Mouse (Mus musculus) liver, embryonic 12.5 days (tissue): Measurements from ENCODE around the gene Ccdc157. TPM values are rescaled to one million over a fixed set of nuclear protein-coding genes. Genes with fewer than 3 reads are reported as not detected.
"Not testable (repeated sequence)": the region's sequence is repeated elsewhere in the genome, so short reads cannot be mapped to it uniquely, and the experiment has no call there.

Experiments
- ATAC-seq: fragments of 200-750 bp; cut with Nextera tagmentation; 2 replicates; pipeline ENCODE4 v1.8.0; 2017; ENCODE audit warnings: moderate number of reproducible peaks, mild to moderate bottlenecking, moderate library complexity
- H3K27ac ChIP-seq: fragments of 300-500 bp; sonication (generic); 2 replicates; pipeline ENCODE4 v1.5.1; 2016; ENCODE audit warnings: mild to moderate bottlenecking
- H3K27me3 ChIP-seq: fragments of 300-500 bp; sonication (generic); replicated peaks from 2 replicates; pipeline ENCODE4 v1.6.1; 2016; ENCODE audit warnings: mild to moderate bottlenecking, moderate library complexity
- H3K36me3 ChIP-seq: fragments of 300-500 bp; sonication (generic); 2 replicates; pipeline ENCODE4 v1.6.1; 2016; ENCODE audit warnings: mild to moderate bottlenecking, moderate library complexity
- H3K4me1 ChIP-seq: fragments of 300-500 bp; sonication (generic); 2 replicates; pipeline ENCODE4 v1.6.1; 2016
- H3K4me2 ChIP-seq: fragments of 300-500 bp; sonication (generic); 2 replicates; pipeline ENCODE4 v1.6.1; 2016; ENCODE audit warnings: mild to moderate bottlenecking, moderate library complexity
- H3K4me3 ChIP-seq: fragments of 300-500 bp; sonication (generic); 2 replicates; pipeline ENCODE4 v1.5.1; 2016; ENCODE audit warnings: mild to moderate bottlenecking, moderate library complexity
- H3K9ac ChIP-seq: fragments of 300-500 bp; sonication (generic); 2 replicates; pipeline ENCODE4 v1.6.1; 2016; ENCODE audit warnings: mild to moderate bottlenecking, moderate library complexity
- H3K9me3 ChIP-seq: fragments of 300-500 bp; sonication (generic); replicated peaks from 2 replicates; pipeline ENCODE4 v1.6.1; 2016; ENCODE audit warnings: mild to moderate bottlenecking, moderate library complexity
- WGBS: fragments of 180-500 bp; shearing (Covaris S2); methylation state at CpG from one replicate; pipeline ENCODE4 v1.1.7; 2016; ENCODE audit not compliant: insufficient replicate concordance; 5-methylcytosine and 5-hydroxymethylcytosine counted together
- polyA plus RNA-seq: library from polyadenylated mRNA; unstranded; fragments of >200 nt; fragmentation: Nextera tagmentation; extraction: Ambion mirVana; gene quantifications from 2 replicates; pipeline ENCODE4 v1.2.1, GENCODE M21; 2016

Ccdc157 gene
- polyA plus RNA-seq, 1 experiment from 2014 or later: 1.4 TPM

- no peak overlapping the region for H3K27ac ChIP-seq
- peaks cover 11% of the 10 kb centered on the region; the same call in 1 of the 2 replicates for H3K9me3 ChIP-seq
- H3K4me3 ChIP-seq: no peak overlapping the region
- ATAC-seq: no peak
- no peak overlapping the region for H3K9ac ChIP-seq
- peaks cover 38% of the 10 kb centered on the region for H3K4me1 ChIP-seq
- H3K27me3 ChIP-seq: peaks cover 37% of the 10 kb centered on the region
- H3K36me3 ChIP-seq: no peaks in the 10 kb centered on the region
- no peak overlapping the region for H3K4me2 ChIP-seq
- 62% methylated on average over 5 of the region's 5 CpGs for WGBS
Measured at GRCm38 (mm10) chr11:4122226-4122625, 37.9 kb downstream of the Ccdc157 start.

DNA sequence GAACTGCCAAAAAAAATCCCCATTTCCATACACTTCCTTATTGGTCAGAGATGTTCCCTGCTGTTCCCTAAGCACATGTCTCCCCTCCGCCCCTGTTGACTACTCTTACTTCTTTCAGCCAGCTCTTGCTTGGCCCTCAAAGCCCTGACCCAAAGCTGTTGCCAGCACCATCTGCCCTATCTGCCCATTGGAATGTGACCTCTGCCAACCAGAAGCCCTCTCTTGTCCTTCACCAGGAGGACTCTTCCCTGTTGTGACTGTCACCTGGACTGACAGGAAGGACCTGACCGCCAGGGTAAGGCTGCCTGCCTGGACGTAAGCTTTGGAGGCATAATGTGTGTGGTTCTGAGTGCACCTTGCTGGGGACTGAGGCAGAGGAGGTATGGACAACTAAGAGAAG is 38.4 kb downstream of the Ccdc157 start:
- no peaks in the 10 kb centered on the region for H3K36me3 ChIP-seq
- no peak for ATAC-seq

GRCm38 (mm10) chr11:4119635-4120034 is 40.5 kb downstream of the Ccdc157 start:
- ATAC-seq: no peak
- no peaks in the 10 kb centered on the region; the same call in 1 of the 2 replicates for H3K9me3 ChIP-seq
- no peak overlapping the region for H3K4me2 ChIP-seq
- no peak overlapping the region for H3K27ac ChIP-seq
- H3K4me3 ChIP-seq: no peak overlapping the region
- H3K4me1 ChIP-seq: peaks cover 50% of the 10 kb centered on the region
- H3K27me3 ChIP-seq: peaks cover 52% of the 10 kb centered on the region
- no peak overlapping the region for H3K9ac ChIP-seq
- no peaks in the 10 kb centered on the region for H3K36me3 ChIP-seq
- 14% methylated on average over 5 of the region's 5 CpGs for WGBS

More for the DNA sequence above, 38.4 kb downstream of the Ccdc157 start:
- WGBS: 66% methylated on average over 3 of the region's 3 CpGs
- Histone ChIP-seq H3K27me3 (peaks cover 43% of the 10 kb centered on the region), H3K4me3 (no peak overlapping the region), H3K27ac (no peak overlapping the region), H3K4me2 (no peak overlapping the region), H3K4me1 (peaks cover 43% of the 10 kb centered on the region), H3K9me3 (peaks cover 5% of the 10 kb centered on the region; the same call in 1 of the 2 replicates), H3K9ac (no peak overlapping the region)

- Histone ChIP-seq H3K9ac (peak overlapping the region; percentile 51), H3K4me1 (peaks cover 50% of the 10 kb centered on the region), H3K36me3 (no peaks in the 10 kb centered on the region), H3K27me3 (peaks cover 52% of the 10 kb centered on the region), H3K9me3 (no peaks in the 10 kb centered on the region), H3K4me3 (peak overlapping the region; percentile 54), H3K27ac (no peak overlapping the region), H3K4me2 (peak overlapping the region; percentile 73)
- ATAC-seq: peak; percentile 41; the same call in 1 of the 2 replicates
- WGBS: 3% methylated on average over 41 of the region's 41 CpGs
Measured at GRCm38 (mm10) chr11:4118081-4118921, 41.8 kb downstream of the Ccdc157 start.

- peak overlapping the region; percentile 54 for H3K4me3 ChIP-seq
- peak overlapping the region; percentile 73 for H3K4me2 ChIP-seq
- no peaks in the 10 kb centered on the region for H3K9me3 ChIP-seq
- H3K36me3 ChIP-seq: no peaks in the 10 kb centered on the region
- H3K9ac ChIP-seq: peak overlapping the region; percentile 51
- H3K4me1 ChIP-seq: peaks cover 43% of the 10 kb centered on the region
- ATAC-seq: peak; percentile 55
- H3K27me3 ChIP-seq: peaks cover 52% of the 10 kb centered on the region
- 20% methylated on average over 3 of the region's 3 CpGs for WGBS
- H3K27ac ChIP-seq: no peak overlapping the region
Measured at GRCm38 (mm10) chr11:4117372-4118071, 42.6 kb downstream of the Ccdc157 start.

- no peaks in the 10 kb centered on the region for H3K9me3 ChIP-seq
- no peaks in the 10 kb centered on the region for H3K36me3 ChIP-seq
- H3K4me1 ChIP-seq: peaks cover 43% of the 10 kb centered on the region
- 0 out of 2 replicates have a peak overlapping the region, but pooled peaks have one; percentile 51 for H3K9ac ChIP-seq
- WGBS: 32% methylated on average over 11 of the region's 11 CpGs
- peak; percentile 44 for ATAC-seq
- H3K4me2 ChIP-seq: peak overlapping the region; percentile 73
- 0 out of 2 replicates have a peak overlapping the region, but pooled peaks have one; percentile 1 for H3K4me3 ChIP-seq
- no peak overlapping the region for H3K27ac ChIP-seq
- H3K27me3 ChIP-seq: peaks cover 52% of the 10 kb centered on the region
Measured at GRCm38 (mm10) chr11:4116458-4117141, 43.5 kb downstream of the Ccdc157 start.

DNA sequence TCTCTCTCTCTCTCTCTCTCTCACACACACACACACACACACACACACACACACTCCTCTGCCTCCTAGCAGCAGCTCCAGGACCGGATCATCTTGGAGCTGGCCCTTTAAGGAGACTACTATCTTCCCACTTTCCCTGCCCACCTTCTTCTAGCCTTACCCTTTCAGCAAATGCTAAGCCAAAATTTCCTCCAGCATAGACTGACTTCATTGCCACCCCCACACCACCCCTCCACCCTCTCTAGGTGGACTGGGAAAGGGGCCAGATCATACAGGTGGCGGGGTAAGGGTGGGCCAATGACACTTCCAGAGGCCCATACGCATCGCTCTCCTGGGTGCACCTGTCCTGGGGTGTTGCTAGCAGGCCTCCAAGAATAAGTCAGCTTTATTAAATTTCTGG is 44.7 kb downstream of the Ccdc157 start:
- ATAC-seq: no peak
- H3K27me3 ChIP-seq: peaks cover 46% of the 10 kb centered on the region
- no peak overlapping the region for H3K4me3 ChIP-seq

DNA sequence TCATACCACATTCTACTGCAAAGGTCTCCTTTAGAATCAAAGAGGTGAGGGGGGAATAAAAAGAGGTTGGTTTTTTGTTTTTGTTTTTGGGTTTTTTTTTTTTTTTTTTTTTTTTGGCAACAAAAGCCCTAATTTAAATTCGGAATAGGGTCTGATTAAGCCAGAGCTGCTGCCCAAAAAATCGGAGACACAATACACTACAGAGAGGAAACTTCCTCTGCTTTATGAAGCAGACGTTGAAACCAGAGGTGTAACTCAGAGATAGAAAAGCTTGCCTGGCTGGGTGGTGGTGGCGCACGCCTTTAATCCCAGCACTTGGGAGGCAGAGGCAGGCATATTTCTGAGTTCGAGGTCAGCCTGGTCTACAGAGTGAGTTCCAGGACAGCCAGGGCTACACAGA is 45.6 kb downstream of the Ccdc157 start:
- H3K4me2 ChIP-seq, H3K4me3 ChIP-seq, H3K9me3 ChIP-seq, H3K9ac ChIP-seq, H3K36me3 ChIP-seq, H3K27ac ChIP-seq, ATAC-seq: not testable (repeated sequence)
- Histone ChIP-seq H3K4me1 (peaks cover 40% of the 10 kb centered on the region), H3K27me3 (peaks cover 37% of the 10 kb centered on the region)
- WGBS: 67% methylated on average over 6 of the region's 6 CpGs

More for the DNA sequence above, 44.7 kb downstream of the Ccdc157 start:
- 86% methylated on average over 4 of the region's 4 CpGs for WGBS
- H3K4me1 ChIP-seq: peaks cover 43% of the 10 kb centered on the region
- H3K36me3 ChIP-seq: no peaks in the 10 kb centered on the region
- H3K9me3 ChIP-seq: no peaks in the 10 kb centered on the region
- H3K9ac ChIP-seq: no peak overlapping the region
- H3K4me2 ChIP-seq: no peak overlapping the region
- H3K27ac ChIP-seq: no peak overlapping the region

DNA sequence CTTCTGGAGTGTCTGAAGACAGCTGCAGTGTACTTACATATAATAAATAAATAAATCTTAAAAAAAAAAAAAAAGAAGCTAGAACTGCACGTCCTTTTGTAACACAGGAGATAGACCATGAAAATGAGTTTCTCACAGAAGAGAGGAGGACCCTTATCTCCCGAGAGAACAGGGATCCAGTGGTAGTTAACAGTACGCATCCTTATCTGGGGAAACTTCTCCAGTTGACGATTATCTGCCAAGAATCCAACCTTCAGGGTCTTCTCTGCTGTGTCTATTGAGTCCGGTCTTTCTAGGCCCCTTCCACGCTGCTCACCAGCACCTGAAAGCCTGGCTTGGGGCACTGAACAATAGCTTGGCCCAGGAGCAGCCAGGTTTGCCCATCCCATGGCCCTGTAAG is 46.1 kb downstream of the Ccdc157 start:
- 36% methylated on average over 6 of the region's 6 CpGs for WGBS
- no peak overlapping the region for H3K9ac ChIP-seq
- no peak overlapping the region for H3K27ac ChIP-seq
- no peak overlapping the region for H3K4me3 ChIP-seq
- H3K27me3 ChIP-seq: peaks cover 31% of the 10 kb centered on the region
- peaks cover 35% of the 10 kb centered on the region for H3K4me1 ChIP-seq
- H3K4me2 ChIP-seq: no peak overlapping the region
- no peak for ATAC-seq
- no peaks in the 10 kb centered on the region for H3K36me3 ChIP-seq
- no peaks in the 10 kb centered on the region for H3K9me3 ChIP-seq

GRCm38 (mm10) chr11:4113496-4113895 is 46.6 kb downstream of the Ccdc157 start:
- H3K9ac ChIP-seq: no peak overlapping the region
- no peak overlapping the region for H3K27ac ChIP-seq
- H3K4me2 ChIP-seq: no peak overlapping the region
- H3K36me3 ChIP-seq: 0 out of 2 replicates have a peak, but pooled peaks cover 1% of the 10 kb centered on the region
- H3K4me1 ChIP-seq: peaks cover 30% of the 10 kb centered on the region
- no peak for ATAC-seq
- no peaks in the 10 kb centered on the region for H3K9me3 ChIP-seq
- no peak overlapping the region for H3K4me3 ChIP-seq
- H3K27me3 ChIP-seq: peaks cover 27% of the 10 kb centered on the region
- WGBS: 65% methylated on average over 4 of the region's 4 CpGs

GRCm38 (mm10) chr11:4112861-4113260 is 47.2 kb downstream of the Ccdc157 start:
- Histone ChIP-seq H3K36me3 (0 out of 2 replicates have a peak, but pooled peaks cover 4% of the 10 kb centered on the region), H3K9me3 (no peaks in the 10 kb centered on the region), H3K4me1 (peaks cover 24% of the 10 kb centered on the region), H3K27ac (no peak overlapping the region), H3K27me3 (peaks cover 20% of the 10 kb centered on the region), H3K4me2 (no peak overlapping the region), H3K4me3 (no peak overlapping the region), H3K9ac (no peak overlapping the region)
- ATAC-seq: no peak
- 76% methylated on average over 6 of the region's 6 CpGs for WGBS
